Mouse (Mus musculus): ENCODE data around the gene Cercam.

Gene Cercam

DNA sequence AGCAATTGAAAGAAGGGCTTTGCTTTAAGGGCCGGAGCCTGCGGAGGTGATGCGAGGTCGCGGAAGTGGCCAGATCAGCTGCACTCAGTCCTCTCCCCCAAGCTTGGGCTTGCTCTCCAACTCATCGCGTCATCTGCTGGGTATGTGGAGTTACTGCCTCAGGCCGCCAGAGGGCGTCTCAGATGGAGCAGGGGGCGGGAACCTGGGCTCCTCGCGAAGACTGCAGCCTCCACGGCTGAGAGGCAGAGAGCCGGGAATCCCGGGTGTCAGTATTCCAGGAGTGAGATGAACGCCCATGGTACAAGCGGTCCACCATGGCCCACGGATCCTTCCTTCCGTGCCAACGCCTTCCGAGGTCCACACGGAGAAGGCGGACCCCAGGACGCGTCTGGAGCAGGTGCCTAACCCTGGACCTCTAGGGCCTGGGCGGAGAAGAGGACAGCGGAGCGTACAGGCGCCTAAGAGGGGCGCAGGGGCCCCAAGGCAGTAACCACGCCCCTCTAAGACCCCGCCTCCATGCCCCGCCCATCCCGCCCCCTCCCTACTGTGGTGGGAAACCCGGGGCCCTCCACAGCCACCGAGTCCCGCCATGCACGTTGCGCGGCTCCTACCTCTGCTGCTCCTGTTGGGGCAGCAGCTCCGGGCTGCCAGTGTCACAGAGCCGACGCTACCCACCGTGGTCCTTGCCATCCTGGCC, at the start of gene Cercam:
Gene Cercam, plus strand, starts transcription at position 216 of the 697 bp plus-strand sequence.
- in situ Hi-C loops (cut with MboI, MseI), result loop anchor here (5.0 kb wide), 1 partner anchor 52 kb away; no protein-coding TSS in a partner anchor

DNA sequence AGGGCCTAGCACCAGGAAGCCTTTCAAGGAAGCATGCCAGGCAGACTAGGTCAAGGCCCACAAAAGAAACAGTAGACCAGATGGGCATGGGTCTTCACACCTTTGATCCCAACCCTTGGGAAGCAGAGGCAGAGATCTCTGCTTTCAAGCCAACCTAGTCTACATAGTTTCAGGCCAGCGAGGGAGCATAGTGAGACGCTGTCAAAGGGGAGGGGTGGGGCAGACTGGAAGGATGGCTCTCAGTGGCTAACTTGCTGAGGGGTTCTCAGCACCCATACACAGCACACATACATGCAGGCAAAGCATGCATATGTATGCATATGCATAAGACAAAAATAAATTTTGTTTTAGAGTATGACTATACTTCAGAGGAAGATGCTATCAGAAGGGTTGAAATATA, 49.6 kb upstream of the Cercam start:
- in situ Hi-C loops (cut with MboI, MseI), result loop anchor here (5.0 kb wide), 1 partner anchor 48 kb away; the partner anchor contains the start of gene Cercam

DNA sequence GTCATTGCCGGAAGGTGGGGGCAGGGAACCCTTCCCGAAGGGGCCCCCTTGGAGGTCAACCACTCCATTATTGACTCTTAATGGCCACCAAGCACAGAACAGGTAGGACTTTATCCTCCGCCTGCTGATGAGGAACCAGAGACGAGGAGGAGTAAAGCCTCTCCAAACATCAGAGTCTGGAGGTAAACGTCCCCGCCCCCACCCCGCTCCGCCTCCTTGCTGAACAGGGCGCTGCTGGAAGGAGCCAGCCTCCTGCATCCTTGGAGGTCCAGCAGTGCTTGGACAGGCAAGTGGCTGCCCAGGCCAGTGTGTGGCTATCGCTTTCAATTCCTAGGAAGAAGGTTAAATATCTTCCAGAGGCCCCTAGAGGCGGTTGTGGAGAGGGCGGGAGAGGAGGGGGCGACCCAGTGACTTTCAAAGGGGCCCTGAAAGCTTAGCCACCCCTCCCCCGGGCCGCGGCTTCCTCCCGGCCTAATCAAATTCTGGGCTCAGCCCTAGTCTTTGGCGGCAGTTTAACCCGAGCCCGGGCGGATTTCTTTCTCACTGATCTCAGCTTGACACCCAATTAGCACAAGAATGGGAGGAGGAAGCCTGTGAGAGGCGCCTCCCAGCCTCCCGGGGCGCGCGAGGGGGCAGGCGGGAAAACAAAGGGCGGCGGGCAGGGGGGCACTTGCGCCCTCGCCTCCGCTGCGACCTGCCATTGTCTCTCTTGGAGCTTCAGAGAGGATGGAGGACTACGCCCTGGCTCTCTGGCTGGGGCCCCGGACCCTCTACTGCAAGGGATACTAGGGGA, 48.7 kb upstream of the Cercam start, which contains the start of gene Urm1:
Gene Urm1, plus strand, starts transcription at position 51 of the 793 bp plus-strand sequence.
- in situ Hi-C loops (cut with MboI, MseI), result no loop called here

DNA sequence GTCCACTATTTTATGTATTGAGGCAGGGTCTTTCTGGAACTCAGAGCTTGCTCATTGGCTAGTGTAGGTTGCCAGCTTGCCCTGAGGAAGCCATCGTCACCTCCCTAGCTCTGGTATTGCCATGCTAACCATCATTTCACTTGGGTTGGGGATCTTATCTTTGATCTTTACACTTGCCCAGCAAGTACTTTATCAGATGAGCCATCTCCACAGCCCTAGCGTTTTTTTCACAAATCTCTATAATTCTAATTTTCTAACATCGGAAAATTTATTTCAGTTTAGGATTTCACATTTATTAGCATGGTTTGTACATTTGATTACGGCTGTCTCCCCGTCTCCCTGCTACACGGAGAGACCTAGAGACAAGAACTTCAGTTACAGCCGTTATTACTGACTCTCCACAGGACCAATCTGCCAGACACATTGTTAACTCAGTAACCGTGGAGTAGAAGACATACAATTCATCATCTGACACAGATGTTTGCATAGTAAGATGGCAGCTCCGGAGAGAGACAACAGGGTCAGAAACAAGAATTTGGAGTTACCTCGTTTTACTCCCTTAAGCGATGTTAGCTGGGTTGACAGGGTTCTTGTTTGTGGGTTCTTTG, 42.5 kb upstream of the Cercam start:
- in situ Hi-C loops (cut with MboI, MseI), result no loop called here

DNA sequence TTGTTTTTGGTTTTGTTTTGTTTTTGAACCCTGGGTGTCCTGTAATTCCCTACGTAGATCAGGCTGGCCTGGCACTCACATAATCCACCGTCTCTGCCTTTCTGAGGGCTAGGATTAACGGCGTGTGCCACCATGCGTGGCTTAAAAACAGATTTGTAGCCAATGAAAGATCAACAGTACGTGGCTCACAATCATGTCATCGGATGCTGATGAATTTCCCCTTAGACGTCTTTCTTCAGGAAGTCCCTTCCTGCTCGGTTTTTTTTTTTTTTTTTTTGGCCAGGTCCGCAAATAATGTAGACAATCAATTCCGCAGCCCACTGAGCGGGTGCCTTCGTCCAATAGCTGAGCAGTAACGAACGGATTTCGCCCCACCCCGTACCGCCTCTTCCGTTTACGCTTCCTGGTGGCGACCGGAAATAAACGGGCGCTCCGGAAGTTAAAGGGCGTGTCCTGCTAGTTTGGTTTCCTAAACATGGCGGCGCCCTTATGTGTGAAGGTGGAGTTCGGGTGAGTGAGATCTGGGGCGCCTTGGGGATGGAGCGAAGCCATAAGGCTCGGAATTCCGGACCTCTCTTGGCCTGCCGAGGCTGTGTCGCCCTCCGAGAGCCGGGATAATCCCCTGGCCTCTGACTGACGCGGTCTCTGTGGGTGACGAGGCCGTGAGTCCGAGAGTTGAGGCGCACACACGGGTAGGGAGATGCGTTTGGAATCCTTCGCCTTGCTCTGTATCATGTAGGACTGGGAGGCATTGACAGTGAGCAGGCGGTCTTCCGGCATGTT, 41.8 kb upstream of the Cercam start:
- in situ Hi-C loops (cut with MboI, MseI), result no loop called here

DNA sequence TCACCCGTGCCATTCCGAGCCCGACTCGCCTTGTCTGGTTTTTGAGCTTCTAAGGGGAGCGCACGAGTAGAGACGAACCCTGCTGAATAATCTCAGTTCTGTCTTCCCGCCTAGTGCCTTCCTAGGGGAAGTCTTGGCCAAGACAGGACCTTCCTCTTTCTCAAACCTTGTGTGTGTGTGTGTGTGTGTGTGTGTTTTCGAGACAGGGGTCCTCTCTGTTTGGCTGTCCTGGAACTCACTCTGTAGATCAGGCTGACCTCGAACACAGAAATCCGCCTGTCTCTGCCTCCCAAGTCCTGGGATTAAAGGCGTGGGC, 41.3 kb upstream of the Cercam start:
- in situ Hi-C loops (cut with MboI, MseI), result no loop called here

DNA sequence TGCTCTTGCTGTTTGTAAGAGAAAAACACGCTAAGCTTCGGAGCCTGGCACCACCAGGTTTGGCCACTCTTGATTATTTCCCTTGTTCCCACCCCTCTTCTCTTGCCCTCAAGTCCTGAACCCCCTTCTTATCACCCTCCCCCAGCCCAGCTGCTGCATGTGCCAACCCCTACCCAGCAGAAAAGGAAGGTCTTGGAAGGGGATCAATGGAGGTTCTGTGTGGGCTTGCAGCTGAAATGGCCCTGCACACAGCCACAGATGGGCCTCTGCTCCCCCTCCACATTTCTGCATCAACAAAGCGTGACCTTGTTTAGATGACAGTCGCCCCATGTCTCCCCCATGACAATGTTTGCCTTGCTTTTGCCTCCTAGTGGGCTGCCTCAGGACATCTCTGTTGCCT, 37.9 kb upstream of the Cercam start:
- in situ Hi-C loops (cut with MboI, MseI), result no loop called here

DNA sequence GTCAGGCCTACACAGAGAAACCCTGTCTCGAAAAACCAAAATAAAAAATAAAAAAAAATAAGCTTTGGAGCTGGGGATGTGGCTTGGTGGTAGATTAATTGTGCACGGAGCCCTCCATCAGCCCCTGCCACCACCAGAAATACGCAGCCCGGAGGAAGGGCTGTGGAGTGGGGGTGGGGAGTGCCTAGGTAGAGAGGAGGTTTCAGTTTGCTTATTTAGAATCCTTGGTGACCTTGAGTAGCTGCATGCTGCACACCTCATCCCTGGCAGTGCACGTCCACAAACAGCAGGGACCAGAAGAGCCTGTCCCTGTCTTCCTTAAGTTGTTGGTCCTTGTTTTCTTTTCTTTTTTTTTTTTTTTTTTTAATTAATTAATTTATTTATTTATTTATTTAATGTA, 35.2 kb upstream of the Cercam start:
- in situ Hi-C loops (cut with MboI, MseI), result no loop called here

DNA sequence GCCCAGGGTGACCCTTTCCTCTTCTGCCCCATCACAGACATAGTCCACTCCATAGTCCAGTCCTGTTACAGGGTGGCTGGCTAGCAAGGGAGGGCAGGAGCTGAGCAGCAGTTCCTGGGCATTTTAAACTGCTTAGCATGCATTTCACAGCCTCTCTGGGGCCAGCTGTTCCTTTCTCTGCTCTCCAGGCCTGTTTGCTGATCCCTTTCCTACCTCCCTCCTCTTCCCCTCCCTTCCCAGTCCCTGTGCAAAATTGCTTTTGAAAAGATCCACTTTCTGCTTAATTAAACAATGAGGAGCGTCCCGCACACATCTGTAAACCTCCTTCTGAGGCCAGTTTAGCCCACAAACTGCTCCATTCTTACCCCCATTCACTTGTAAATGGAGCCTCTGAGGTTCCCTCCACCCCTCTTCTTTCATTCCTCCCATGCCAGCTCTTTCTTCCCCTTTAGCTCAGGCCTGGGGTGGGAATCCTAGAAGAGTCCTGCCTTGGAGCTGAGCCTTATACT, 33.5 kb upstream of the Cercam start:
- in situ Hi-C loops (cut with MboI, MseI), result no loop called here

DNA sequence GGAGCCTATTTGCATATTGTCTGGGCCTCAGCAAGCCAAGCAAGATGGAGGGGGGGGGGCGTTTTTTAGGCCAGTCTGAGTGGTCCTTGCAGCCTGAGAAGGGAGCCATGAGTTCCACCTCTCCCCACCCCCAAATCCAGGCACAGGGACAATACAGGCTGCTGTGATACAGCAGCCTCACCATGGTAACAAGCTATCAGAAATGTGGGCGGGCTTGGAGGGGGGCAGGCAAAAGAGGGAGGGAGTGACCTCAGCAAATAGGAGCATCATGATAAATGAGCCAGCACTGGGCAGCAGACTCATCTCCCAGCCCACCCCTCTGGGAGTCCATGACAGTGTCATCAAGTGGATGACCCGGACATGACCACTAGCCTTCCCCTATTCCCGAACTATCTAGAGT, 29.5 kb upstream of the Cercam start:
- in situ Hi-C loops (cut with MboI, MseI), result no loop called here

DNA sequence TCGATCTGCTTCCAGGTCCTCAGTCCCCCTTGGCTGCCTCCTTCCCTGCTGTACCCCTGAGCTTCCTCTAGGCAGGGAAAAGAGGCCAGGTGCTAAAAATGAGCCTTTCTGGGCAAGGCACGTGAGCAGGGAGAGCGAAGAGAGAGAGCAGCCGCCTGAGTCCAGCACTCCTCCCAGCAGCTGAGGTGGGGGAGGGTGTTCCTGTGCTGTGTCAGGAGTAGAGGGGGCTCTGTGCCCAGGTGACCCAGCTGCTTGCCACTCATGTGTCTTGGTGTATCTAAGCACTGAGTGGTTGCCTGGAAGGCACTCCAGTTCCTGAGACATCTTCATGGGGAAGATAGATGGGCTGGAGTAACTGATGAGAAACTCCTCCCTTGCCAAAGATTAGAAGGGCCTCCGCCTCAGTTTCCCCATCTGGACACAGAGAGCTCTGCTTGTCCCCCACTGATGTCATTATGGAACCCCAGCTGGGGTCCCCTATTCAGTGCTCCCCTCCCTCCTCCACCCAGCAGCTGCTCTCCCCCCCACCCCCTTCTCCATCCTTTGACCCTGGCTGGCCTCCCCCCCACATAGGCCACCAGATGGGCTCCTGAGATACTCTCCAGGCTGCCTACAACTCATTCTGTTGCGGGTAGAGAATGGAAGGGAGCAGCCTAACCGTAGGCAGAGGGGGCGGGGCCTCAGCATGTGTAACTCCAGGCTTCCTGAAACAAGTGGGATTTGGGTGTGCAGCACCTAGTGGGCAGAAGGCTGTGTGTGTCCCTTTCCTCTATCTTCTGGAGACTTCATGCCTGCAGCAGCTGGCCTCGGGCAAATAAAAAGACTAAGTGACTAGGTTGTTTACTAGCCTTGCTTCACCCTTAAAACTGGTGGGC, 25.5 kb upstream of the Cercam start:
- in situ Hi-C loops (cut with MboI, MseI), result no loop called here

DNA sequence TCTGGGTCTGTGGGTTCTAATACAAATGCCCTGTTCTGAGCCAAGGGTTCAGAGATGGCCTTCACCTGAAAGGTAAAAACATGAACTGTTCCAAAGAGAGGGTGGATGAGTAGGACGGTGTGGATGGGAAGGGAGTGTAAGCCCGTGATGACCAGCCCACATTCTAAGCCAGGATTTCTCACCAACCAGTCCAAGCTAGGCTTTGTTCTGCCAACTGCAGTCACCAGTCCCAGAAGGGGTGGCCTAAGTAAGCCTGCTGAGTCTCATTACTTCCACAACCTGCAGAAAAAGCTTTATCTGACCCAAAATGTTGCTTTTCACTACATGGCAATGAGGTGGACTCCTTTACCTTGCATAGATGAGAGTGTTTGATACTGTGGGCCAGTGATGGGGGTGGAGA, 24.8 kb upstream of the Cercam start:
- in situ Hi-C loops (cut with MboI, MseI), result no loop called here

DNA sequence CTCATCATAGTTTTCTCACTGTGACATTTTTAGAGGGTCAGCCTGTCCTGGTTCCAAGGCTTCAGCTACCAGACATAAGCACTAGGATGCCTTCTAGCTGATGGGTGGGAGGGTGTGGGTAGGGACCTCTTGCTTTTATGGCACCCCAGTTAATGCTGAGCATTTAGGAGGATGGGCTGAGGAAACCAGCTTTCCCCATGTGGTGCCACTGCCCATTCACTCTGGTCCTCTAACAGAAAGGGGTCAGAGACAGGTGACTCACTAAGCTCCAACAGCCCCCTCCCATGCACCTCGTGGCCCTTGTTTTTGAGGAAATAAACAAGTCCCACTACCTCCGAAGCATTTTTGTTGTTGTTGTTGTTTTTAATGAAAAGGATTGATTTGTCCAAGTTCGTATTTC, 24.3 kb upstream of the Cercam start:
- in situ Hi-C loops (cut with MboI, MseI), result no loop called here

DNA sequence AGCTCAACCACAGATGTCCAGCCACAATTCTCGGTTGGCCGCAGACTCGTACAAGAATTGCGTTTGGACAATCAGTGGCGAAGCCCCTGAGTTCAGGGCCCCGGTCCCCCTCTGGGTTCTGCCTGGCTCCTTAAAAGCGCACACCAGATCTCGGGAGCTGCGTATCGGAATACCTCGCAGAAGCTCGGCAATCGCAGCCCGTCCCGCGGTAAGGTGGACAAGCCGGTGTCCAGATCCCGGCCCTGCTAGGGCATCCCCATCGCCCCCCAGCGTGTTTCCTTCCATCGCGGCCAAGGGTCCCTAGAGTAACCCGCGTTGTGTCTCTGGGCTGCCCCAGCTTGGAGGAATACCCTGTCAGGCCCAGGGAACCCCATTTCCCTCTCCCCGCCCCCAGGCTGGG, 23.3 kb upstream of the Cercam start:
- in situ Hi-C loops (cut with MboI, MseI), result no loop called here

DNA sequence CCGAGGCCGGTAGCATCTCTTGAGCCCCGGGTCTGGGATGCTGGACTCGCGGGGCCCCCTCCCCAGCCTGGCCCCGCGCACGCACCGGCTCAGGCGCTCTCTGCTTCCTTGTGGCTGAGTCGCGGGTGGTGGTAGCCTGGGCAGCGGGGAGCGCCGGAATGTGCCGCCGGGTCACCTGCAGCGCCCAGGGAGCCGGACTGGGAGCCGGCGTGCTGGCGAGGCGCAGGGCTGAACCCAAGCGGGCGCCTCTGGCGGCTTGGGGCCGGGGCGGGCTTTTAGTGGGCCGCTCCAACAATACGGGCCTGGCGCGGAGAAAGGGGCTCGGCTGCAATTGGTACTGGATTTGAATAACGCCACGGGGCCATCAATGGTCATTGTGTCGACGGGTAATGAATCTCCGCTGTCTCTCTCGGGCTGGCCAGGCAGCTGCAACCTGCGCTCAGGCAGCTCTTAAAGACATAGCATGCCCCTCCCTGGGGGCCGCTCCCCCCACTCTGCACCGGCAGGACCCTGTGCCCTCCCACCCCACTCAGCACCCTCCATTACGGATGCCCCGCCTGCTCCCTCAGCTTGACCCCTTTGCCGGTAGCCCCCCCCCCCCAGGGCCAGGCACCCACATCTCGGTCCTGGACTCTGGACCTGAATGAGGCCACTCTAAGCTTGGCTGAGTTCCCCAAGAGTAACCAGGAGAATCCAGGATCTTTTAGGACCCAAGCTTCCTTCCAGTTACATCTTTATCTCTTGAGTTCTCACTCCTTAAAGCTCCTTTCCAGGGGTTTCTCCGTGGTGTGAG, 22.7 kb upstream of the Cercam start:
- in situ Hi-C loops (cut with MboI, MseI), result no loop called here

DNA sequence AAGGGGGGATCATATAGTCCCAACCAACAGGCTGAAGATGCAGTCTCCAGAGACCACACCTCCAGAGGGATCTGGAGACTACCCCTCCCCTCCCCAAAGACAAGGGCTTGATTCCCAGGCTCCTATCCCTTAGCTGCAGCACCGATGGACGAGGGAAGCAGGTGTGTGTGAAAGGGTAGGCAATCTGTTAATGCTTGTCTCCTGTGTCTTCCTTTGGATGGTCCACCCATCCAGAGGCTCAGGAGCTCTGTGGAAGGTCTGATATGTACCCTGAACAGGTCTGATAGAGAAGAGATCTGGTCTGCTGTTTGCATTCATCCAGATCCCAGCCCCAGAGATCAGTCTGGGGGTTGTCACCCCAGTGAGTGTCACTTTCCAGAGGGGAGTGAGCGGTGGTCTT, 22.1 kb upstream of the Cercam start:
- in situ Hi-C loops (cut with MboI, MseI), result no loop called here

DNA sequence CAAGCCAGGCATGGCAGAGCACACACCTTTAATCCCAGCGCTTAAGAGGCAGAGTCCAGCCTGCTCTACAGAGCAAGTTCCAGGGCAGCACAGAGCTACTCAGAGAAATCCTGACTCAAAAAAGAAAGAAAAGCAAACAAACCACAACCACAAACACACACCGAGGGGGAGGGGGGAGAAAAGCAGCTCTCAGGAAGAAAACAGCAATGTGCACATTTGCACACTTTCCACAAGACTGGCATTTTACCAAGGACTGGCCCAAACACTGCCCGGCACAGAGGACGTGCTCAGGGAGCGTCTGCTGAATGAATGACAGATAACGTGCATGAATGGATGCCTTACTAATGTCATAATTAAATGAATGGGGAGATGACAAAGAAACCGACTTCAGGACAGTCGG, 19.9 kb upstream of the Cercam start:
- in situ Hi-C loops (cut with MboI, MseI), result no loop called here

DNA sequence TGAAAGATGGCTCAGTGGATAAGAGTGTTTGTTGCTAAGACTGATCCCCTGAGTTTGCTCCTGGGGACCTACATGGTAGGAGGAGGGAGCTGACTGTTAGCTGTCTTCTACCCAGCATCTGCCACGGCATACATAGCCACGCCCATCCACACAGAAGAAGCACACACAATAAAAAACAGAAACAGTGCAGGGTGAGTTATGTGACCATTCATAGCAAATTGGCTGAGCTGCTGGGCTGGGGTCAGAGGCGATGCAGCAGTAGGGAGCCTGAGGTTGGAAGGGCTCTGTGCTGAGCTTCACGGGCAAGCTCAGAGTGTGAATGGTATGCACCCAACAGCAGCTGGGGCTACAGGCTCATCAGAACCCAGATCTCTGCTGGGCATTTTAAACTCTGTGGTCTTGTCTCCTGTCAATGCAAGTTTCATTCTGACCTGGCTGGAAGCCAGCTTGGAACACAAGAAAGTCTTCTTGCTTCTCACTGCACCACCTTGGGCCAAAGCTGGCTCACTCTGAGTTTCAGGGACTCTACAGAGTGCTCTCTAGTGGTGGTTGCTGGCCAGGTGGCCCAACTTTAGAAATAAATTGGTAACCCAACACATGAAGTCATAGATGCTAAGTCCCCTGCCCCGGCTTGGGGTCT, 19.0 kb upstream of the Cercam start:
- in situ Hi-C loops (cut with MboI, MseI), result no loop called here

DNA sequence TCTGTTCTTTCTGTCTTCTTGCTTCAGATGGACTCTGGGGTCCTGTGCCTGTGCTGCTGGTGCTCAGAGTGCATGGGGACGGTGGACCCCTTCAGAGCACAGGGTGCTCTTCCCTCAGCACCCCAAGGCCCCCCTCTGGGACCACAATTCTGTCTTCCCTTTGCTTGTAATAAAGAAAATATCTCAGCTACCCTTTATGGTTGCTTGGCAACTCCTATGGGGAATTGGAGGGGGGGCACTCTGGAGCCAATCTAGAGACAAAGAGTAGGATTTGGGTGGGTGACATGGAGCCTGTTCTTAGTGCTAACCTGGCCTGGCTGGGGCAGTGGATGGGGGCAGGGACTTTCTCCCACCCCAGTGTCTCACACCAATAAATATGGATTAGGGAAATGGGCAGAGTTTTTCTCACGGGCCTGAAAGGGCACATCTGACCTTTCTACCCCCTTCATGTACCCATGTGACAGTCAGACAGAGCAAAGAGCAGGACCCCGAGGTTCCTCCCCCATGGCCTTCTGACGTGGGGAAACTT, 15.9 kb upstream of the Cercam start:
- in situ Hi-C loops (cut with MboI, MseI), result no loop called here

All from T-helper 1 cell (primary cell).